Mouse (Mus musculus): Measurements from ENCODE around the gene Rictor.

- TF ChIP-seq CTCF (IDR thresholded peaks at IDR 0.05; ENCODE audit: low read depth) = no peak
- TF ChIP-seq EP300 (IDR thresholded peaks at IDR 0.05; ENCODE audit: low read depth) = no peak
Observed at GRCm38 (mm10) chr15:6849851-6850250, 141.7 kb downstream of the Rictor start.

Data from liver, postnatal 0 days (tissue).